9 mouse cellular contexts compared by ENCODE assay signal in the genomic region with DNA sequence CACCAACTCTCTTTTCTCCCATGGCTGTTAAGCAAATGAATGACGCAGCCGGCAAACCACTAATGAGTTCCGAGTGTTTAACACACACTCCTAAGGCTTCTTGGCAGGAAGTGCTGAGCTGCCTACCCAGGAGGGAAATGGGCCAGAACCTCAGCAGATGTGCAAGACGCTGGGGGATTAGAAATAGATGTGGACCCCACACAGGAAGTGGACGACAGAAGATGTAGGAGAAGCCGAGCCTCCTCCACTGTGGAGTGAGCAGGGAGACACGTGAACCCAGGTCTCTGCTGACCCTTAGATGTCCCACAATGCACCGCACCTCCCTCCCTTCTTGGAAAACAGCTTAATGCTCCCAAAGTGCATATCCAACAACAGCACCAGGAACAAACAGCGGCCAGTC.
A peak's percentile ranks its signal among the peaks of the same experiment; 100 is the strongest.
DNase-seq lines count a peak whose midpoint lies in the region; ATAC-seq and TF ChIP-seq lines count a peak whose summit lies in the region.
"Had no signal": no experiment of that assay in that cellular context is flagged by ENCODE, and none has a peak within 500 bp of the region (broad histone marks: within the 10 kb centered on the region; RNA-seq: fewer than 3 reads in every experiment).

No protein-coding gene starts in this region.

- intact Hi-C loops in gastrocnemius, adult 2 months (cut with DNase I): no loop called here

- no peak overlapping the region for H3K9ac ChIP-seq in kidney, postnatal 0 days (ENCODE audit: low read depth, low read length)

- peak; percentile 16 for DNase-seq in frontal cortex, postnatal 36 days (ENCODE audit: low spot score in 2 of 2)
- no peak for DNase-seq in frontal cortex, postnatal 10 days (ENCODE audit: low spot score in 2 of 2)
- peak; percentile 50 for DNase-seq in R1 (ENCODE audit: low read depth, low spot score)
- peak; percentile 69 for DNase-seq in gastrocnemius, adult 2 months
- DNase-seq in kidney, postnatal 0 days (ENCODE audit: low spot score): peak; percentile 39
- DNase-seq in urinary bladder, postnatal 25 days (ENCODE audit: low spot score): no peak
- DNase-seq in testis, postnatal 10 days (ENCODE audit: low spot score): no peak
- no peak for DNase-seq in retina, embryonic 14.5 days (ENCODE audit: low spot score)

- H3K4me2 ChIP-seq in kidney, postnatal 0 days (ENCODE audit: low read length): 0 out of 2 replicates have a peak overlapping the region, but pooled peaks have one; percentile 2

- ATAC-seq in kidney, postnatal 0 days (replicated peaks; ENCODE audit: low FRiP score, low read depth): no peak

- H3K9me3 ChIP-seq in kidney, postnatal 0 days (replicated peaks; ENCODE audit: low read length): no peaks in the 10 kb centered on the region

- peak overlapping the region; percentile 46 for H3K4me3 ChIP-seq in gastrocnemius, adult 2 months
- no peak overlapping the region for H3K4me3 ChIP-seq in kidney, postnatal 0 days (replicated peaks; ENCODE audit: low read depth, low read length)

- no peaks in the 10 kb centered on the region for H3K36me3 ChIP-seq in kidney, postnatal 0 days (ENCODE audit: insufficient read depth, low read length)

- no peaks in the 10 kb centered on the region for H3K27me3 ChIP-seq in kidney, postnatal 0 days (ENCODE audit: insufficient read depth, low read length)
- H3K27me3 ChIP-seq: CH12.LX had no signal

- TF ChIP-seq CTCF in gastrocnemius, adult 2 months (IDR thresholded peaks at IDR 0.05): no peak
- TF ChIP-seq CTCF in kidney, postnatal 0 days (IDR thresholded peaks at IDR 0.05; ENCODE audit: low read depth): no peak

- peak overlapping the region; percentile 66 for H3K27ac ChIP-seq in gastrocnemius, adult 2 months
- 0 out of 2 replicates have a peak overlapping the region, but pooled peaks have one; percentile 19 for H3K27ac ChIP-seq in kidney, postnatal 0 days

- no peaks in the 10 kb centered on the region; the same call in 1 of the 2 replicates for H3K4me1 ChIP-seq in kidney, postnatal 0 days (replicated peaks; ENCODE audit: insufficient read depth, low read length)

- 28% methylated on average over 9 of the region's 9 CpGs for WGBS in kidney, postnatal 0 days

Comparison
In these comparisons a context has a peak if more than half of its experiments do, and no peak if none do; other contexts are left out.
1. DNase-seq: peak in frontal cortex, postnatal 36 days (2 of 2), R1 (single experiment), gastrocnemius, adult 2 months (single experiment) and kidney, postnatal 0 days (single experiment); none in frontal cortex, postnatal 10 days (0 of 2), urinary bladder, postnatal 25 days (single experiment), testis, postnatal 10 days (single experiment) and retina, embryonic 14.5 days (single experiment).